Mouse (Mus musculus) ES-Bruce4 (cell line): ENCODE results near the gene Gimap4.

Experiments
- CTCF ChIP-seq: IDR thresholded peaks from one replicate; pipeline ENCODE4 v1.8.1; 2011; ENCODE audit warnings: low read depth, low read length
- EP300 ChIP-seq: IDR thresholded peaks from 2 replicates; pipeline ENCODE4 v1.6.1; 2011; ENCODE audit warnings: low read depth, low read length; ENCODE audit not compliant: insufficient read depth
- POLR2A ChIP-seq: IDR thresholded peaks from one replicate; pipeline ENCODE4 v1.8.1; 2011; ENCODE audit warnings: low read length; ENCODE audit not compliant: insufficient read depth

GRCm38 (mm10) chr6:48675400-48675930, 8.9 kb upstream of the Gimap4 start:
- TF ChIP-seq CTCF = no peak
- no peak for TF ChIP-seq EP300
- no peak for TF ChIP-seq POLR2A
